Mouse (Mus musculus): ENCODE measurements around the gene Slc51a.

The Slc51a gene

DNA sequence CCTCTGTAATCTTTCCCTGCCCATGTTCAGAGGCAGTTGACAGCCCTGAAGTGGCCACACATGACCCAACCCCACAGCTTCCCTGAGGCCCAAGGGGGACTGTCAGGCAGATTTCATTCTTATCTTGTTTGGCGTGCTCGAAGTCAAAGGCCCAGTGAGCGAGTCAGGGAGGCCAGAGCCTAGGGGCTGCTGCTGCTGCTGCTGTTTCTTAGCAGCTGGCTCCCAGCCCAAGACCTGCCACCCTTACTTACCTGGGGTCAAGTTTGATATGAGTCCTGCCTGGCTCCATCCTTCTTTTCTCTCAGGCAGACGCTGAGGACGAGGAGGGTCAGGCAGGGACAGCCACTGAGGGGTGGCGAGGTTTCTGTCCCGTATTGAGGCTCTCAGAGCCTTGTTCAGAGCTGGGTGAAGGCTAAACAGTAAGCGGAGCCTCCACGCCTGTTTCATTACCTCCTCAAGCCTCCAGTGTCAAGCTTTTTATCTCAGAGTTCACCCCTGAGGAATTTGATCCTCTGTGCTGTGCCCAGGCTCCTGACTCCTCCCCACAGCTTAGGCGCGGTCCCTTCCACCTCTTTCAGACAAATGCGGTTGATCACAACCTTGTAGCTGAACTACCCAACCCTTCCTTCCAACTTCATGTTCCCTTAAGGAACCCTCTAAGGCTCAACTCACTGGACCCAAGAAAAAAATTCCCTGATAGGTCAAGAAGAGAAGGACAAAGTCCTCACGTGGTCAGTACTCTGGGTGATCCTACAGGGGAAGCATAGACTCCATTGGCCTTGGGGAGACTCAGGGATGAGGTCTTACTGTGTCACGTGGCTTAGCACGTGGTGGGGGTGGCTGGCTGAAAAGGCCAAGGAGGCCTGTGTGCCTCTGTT is at the start of gene Slc51a:
Slc51a (minus strand) TSS at position 646 of the 878 bp plus-strand sequence.
- no peak for DNase-seq (ENCODE audit: low read depth, low spot score)

DNA sequence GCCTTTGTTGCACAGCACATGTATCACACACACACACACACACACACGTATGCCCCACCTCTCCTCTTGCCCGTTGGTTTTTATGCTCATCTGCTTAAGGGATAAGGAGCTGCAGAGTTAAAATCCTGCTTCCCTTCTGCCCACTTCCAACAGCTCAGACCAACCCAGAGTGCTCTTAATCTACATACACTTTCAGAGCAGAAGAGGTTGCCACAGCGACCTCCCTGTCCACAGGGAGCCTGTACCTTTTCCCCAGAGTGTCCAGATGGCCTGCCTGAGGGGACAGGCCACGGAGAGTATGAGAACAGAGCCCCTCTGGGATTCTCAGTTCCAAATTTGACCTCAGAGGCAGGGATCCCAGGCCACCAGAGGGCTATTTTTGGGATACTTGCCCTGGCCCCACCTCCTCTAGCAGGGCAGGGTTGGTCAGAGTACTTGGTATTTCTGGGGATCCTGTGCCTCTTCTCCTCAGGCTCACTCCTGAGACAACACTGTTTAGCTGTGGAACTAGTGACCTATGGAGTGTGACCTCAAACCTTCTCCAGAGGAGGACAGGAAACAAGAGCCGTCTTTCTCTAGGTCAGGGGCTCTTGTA is 47.6 kb upstream of the Slc51a start:
- DNase-seq (ENCODE audit: low read depth, low spot score): no peak

DNA sequence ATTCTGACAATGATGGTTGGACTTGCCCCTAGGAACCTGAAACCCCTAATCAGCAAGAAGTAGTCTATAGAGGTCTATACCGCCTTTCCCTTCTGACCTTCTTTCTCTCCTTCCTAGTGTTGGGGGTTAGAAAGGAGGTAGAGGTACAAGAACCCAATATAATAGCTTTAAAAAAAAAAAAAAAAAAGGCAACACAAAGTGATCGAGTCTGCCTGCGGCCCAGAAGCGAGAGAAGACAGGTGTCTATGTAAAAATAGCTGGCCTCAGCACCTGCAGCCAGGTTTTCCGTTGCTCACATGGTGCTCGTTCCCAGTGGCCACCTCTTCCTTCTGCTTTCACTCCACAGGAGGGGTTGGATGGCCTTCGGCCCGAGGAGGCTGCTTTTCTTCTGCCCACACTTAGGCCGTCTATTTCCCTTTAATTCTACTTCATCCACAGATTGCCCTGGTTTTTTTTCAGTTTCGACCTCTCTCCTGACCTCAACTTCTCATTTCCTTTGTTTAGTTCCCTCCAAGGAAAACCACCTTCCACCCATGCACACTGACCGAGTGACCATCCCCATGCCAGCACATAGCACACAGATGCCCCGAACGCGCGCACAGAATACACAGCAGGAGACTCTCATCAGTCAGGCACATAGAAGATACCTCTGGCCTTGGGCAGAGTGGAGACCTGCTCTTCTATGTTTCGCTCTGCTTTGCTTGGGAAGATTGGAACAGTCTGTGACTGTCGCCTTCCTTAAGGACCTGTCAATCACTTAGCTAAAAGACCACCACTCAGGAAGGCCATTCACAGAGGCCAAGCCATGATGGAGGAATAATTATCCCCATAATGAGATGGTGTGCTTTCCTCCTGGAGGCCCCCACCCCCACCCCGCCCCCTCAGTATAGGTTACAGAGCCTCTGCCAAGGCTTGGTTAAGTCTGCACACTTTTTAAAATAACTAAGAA is 45.5 kb upstream of the Slc51a start:
- DNase-seq (ENCODE audit: low read depth, low spot score): no peak

DNA sequence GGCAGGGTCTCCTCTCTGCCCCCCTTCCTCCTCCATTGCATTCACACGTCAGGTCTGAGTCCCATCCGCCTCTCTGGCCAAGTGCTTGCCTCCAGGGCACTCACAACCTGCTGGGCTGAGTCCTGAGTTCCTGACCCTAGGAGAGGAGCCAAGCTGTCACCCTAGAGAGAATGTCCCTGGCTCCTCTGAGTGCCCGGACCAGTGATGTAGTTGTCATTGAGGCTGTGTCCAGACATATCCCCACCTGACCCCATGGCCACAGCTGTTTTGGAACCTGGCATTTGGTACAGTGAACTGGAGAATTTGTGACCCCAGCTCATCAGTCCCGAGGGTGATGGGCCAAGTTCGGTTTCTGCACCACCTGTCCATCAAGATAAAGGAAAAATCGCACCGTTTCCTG is 39.2 kb upstream of the Slc51a start:
- no peak for DNase-seq (ENCODE audit: low read depth, low spot score)

DNA sequence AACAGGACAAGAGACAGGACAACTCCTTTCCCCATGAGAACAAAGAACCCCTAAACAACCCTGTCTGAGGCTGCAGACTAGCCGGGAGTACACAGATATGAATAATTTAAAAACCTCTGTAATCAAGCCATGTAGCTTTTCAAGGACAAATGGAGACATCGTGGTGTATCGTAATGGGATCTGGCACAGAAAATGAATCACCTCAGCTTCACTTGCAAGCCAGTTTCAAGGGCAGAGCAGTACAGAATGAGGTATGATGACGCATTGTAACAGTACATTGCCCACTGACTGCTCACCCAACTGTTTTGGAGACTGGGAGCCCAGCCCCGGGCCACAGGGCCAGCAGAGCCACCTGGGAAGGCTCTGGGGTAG is 36.6 kb upstream of the Slc51a start:
- no peak for DNase-seq (ENCODE audit: low read depth, low spot score)

DNA sequence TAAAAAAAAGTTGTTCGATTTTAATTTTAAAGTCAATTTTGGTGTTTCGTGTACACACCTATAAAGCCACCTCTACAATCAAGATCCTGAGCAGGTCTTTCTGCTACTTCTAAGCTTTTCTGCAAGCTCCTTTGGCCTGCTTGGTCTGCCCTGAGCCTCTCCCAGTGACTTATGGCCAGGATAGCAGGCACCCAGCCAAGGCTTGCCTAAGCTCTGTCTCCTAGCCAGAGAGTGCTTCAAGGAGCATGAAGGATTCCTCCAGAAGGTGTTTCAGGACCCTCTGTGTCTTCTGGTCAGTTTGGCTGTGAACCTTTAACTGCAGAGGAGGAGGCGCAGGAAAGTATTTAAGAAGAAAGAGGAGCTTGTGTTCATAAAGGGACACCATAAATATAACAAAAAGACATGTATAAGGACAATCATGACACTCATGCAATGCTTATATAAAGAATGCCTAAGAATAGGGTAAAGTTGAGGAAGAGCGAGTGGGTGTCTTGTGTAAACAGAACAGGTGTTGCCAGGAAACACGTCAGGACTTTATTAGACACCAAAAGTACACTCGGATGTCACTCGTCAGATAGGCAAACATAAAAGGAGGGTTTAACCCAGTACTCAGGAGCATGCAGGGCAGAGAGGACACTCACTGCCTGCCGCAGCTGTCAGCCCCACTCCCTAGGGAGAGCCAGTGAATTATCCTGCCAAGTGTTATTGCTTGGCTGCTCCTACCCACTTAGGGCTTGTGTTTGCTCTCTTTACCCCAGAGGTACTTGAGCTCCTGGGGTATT is 36.0 kb upstream of the Slc51a start:
- DNase-seq (ENCODE audit: low read depth, low spot score): no peak

DNA sequence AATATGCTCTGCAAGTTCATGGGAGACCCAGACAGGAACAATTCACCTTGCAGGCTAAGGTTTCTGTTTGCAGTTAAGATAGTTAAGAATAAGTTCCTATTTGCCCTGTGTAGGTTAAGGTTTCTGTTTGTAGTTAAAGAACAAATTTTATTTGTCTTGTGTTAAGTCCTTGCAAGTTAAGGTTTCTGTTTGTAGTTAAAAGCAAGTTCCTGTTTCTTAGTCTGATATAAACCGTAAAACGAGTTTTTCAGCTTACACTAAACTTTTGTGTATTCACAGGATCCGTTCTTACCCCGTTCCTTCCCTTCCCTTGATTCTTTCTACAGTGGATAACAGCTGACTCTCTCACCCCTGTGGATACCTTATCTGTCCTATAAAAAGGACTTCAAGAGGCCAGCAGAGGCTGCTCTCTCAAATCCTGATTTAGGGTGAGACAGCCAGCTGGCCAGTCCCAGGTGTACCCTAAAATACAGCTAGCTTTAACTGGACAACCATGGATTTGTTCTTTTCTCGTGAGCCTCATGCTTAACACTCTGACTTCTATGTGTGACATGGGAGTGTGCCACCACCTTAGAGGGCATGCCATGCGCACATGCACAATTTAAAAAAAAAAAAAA is 35.0 kb upstream of the Slc51a start:
- DNase-seq (ENCODE audit: low read depth, low spot score): no peak

DNA sequence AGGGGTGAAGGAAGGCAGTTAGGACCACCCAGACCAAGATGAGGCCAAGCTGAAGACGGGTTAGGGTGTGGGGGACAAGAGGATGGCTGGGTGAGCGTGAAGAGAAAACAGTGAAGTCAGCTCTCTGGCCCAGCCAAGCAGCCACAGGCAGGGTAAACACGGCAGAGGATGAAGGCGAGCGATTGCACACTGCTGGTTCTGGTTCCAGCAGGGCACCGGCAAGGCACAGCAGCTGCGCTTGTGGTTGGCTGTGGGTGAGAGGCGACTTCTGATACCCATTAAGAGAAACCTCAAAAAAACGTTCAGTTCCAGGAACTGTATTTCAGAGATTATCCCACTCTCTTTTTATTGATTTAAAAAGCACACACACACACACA is 32.7 kb upstream of the Slc51a start:
- no peak for DNase-seq (ENCODE audit: low read depth, low spot score)

DNA sequence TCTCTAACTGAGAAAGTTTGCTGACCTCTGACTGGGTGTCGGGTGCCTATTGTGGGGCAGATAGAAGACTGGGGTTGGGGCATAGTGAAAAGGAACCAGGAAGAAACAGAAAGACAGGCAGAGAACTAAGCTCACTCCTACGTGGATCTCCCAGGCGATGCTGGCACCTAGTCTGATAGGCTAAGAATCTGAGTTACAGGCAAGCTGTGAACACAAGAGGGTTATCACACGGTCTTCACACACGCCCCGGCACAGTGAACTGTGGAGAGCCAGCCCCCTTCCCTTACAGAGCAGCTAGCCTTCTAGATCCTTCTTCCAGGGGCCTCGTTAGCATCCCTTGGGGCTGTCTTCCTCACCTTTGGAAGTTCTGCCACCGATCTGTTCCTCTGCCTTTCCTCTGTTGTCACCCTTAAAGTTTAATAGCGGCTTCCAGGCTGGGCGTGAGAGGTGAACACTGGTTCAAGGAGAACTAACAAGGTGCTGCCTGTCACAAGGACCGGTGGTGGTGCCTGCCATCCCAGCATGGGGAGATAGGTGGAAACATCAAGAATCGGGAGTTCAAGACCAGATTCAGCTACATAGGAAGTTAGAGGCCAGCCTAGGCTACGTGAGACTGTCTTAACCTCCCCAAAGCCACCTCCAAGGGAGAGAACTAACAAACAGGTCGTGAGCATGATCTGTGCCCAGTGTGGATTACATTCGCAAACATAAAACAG is 32.1 kb upstream of the Slc51a start:
- no peak for DNase-seq (ENCODE audit: low read depth, low spot score)

DNA sequence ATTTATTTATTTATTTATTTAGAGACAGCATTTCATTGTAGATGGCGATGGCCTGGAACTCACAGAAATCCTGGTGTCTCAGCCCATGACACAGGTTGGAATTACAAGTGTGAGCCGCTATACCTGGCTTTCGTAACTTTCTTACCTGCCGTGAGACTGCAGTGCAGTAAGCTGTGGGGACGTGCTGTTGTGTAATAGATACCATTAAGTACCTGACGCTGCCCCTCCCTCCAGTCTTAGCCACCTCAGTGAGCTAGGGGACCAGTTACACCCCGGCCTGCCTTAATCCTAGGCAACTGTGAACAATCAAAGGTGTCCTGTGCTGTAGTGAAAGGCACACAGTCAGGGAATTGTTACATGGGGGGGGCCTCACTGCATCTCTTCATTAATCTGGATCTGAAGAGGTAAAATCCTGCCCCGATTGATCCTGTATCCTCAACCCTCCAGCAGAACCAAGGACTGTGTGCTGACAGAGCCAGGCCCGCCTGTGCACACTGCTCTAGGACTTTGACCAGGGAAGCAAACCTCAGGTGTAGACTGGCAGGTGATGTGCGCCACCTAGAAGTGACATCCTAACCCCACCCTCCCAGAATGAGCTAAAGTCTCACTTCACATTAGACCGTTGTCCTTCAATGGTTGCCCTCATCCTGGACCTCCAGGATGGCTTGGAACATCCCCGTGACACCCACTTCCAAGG is 30.3 kb upstream of the Slc51a start:
- DNase-seq (ENCODE audit: low read depth, low spot score): no peak

DNA sequence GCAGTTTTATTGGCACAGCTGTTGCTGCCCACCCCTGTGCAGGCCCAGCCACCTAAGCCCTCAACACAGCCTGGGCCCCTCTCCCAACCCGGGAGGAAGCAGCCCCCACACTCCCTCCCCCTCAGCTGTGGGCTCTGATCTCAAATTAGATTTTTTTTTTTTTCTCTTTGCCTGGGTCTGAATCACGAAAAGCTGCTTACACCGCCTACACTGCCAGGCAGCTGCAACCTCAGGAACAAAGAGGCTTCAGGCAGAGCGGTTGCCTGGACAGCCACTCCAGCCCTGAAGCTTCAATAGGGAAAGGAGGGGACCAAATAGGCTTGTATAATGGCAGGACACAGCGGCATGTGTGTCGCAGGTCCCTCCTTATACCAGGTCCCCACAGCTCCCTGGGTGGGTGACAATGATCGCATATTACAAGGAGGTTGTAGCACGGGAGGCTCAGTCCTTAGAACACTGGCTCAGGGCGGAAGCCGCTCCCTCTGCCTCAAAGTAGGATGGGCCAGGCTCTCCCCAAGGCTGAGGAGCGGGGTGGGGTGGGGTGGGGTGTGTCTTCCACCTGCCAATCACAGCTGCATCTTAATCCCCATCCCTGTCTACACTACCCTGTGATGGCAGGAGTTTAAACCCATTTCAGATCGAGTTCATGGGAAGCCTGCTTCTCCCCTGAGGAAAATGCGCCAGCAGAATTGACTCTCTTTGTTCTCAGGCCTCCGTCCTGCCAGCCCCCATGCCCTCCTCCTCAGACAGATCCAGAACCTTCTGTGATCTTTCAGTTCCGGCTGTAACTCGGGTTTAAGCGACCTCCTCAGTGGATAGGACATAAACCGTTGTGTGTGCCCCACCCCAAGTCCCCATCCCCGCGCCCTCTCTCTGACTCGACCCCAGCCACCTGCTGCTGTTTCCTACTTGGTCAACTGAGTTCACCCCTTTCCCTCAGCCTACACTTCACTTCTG is 28.6 kb upstream of the Slc51a start:
- DNase-seq (ENCODE audit: low read depth, low spot score): peak; percentile 61

DNA sequence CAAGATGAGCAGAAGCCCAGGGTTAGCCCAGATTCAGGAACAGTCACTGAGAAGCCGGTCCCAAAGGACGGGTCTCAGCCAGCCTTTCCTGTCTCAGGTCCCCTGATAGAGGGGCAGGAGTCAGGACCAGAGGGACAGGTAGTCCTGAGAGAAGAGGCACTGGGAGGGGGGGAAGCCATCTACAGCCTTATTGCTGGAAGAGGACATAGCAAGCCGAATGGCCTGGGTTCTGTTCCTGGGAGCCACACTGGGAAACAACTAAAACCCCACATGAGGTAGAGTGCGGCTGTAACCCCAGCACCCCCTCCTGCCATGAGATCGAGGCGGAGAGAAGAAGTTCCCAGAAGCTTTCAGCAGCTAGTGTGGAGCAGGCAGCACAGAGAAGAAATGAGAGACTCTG is 26.3 kb upstream of the Slc51a start:
- DNase-seq (ENCODE audit: low read depth, low spot score): no peak

DNA sequence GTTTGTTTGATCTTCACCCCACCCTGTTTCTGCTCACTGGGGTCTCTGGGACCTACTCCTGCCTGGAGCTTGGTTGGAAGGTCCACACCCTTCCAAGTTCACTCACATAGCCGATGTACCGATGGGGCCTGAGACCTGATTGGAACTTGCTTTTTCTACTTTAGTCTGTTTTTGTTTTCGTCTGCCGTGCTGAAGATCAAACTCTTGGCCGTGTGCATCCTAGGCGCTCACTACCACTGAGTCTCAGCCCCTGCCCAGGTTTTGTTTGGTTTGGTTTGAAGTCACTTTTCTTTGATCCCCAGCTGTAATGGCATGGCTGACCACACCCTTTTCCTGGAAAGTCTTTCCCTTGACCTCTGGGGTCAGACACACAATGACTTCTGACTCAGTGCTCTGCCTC is 25.7 kb upstream of the Slc51a start:
- no peak for DNase-seq (ENCODE audit: low read depth, low spot score)

DNA sequence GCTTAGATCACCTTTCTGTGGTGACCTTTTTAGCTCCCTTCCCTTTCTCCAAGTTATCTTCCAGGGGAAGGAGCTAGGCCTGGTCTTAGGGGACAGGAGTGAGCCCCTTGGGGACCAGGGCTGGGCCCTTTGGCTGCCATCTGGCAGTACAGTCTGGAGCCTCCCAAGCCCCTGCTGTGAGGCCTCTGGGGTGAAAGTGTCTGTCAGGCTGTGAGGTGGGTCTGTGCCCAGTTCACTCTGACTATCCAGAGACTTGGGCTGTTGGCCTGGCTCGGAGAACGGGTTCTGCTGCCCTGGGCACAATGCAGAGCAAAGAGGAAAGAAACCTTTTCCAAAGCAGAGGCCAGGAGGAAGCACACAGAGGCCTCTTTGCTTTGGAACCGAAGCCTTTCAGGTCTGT is 25.2 kb upstream of the Slc51a start:
- no peak for DNase-seq (ENCODE audit: low read depth, low spot score)

DNA sequence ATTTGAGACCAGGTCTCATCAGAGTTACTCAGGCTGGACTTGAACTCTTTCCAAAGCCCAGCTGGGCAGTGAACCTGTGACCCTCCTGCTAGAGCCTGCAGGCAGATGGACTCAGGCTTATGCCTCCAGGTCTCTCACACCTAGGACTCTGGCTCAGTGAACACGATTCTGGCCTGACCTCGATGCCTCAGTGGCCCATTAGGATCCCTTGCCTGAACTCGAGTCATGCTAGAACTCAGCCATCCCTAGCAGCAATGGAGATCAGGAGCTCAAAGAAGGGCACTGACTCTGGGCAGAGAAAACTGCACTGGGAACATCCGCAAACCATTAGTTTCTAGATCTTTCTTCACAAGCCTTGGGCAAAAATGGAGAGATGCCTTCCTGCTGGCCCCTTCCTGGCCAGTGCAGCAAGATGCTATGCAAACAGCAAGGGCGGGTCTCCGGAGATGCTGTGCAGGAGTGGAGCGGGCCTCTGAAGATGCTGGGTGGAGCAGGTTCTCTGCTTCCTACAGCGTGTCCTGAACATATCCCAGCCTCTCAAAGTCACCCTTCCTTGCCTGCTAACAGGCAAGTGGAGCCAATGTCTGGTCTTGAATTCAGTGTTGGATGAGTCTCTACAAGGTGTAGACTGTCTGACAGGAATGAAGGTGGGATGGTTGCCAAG is 24.3 kb upstream of the Slc51a start:
- DNase-seq (ENCODE audit: low read depth, low spot score): no peak

DNA sequence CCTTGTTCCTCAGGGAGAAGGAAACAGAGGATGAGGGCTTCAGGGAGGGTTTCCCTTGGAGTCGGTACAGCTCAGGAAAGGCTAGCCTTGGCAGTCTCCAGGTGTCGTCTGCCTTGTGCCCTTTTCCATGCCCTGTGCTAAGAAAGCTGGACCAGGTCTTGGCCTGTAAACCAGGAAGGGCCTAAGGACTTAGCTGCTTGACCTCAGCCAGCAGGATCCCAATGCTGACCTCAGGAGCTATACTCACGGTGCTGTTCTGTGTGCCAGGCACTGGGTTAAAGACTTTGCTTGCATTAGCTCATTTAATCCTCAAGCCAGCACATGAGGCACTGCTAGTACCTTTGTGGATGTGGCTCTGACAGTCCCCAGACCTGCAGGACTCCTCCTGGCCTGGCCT is 23.7 kb upstream of the Slc51a start:
- DNase-seq (ENCODE audit: low read depth, low spot score): no peak

DNA sequence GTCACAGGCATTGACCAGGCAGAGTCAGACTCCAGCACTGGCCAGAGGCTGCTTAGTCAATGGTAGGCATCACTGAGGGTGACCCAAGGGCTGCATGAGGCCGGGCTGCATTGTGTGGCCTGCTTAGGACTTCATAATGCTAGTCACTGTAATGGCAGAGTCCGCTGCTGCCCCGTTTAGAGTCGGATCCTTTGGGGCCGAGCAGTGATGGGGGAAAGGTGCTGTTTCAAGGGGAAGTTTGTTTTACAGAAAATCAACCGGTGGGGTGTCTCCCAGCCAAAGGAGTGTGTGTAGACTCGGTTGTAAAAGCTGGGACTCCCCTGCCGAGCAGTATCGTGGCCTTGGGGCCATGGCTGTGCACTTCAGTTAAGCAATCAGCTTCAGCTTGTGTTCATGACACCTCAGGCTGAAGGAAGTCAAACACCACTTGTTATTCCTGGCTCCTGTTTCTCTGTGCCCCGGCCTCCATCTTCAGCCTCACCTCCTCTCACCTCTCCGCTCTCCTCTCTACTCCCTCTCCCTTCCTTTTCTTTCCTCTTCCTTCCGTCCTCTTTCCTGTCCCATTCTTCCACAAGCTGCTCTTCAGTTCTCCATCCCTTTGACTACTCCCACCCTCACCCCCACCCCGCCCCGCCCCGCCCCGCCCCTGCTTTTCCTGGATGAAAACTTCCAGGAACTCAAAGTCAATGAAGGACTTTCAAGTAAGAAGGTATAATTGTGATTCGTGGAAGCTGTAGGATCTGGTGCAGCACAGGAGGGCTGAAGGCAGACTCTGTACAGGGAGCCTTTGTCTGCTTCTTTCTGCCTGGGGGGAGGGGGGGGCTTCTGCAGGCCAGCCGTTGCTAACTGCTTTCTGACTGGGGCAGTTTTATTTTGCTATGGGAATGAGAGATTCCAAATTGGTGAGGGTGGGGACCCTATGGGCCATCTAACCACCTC is 23.0 kb upstream of the Slc51a start:
- no peak for DNase-seq (ENCODE audit: low read depth, low spot score)
